Mouse (Mus musculus) myocyte (in vitro differentiated cells): ENCODE data around the gene Naip2.

Source experiments
- CEBPB ChIP-seq: IDR thresholded peaks from 2 replicates; pipeline ENCODE4 v1.6.1; 2011; ENCODE audit warnings: mild to moderate bottlenecking, moderate library complexity; ENCODE audit not compliant: poor library complexity, insufficient read depth, severe bottlenecking
- E2F4 ChIP-seq: IDR thresholded peaks from one replicate; pipeline ENCODE4 v1.6.1; 2011; ENCODE audit warnings: mild to moderate bottlenecking, control low read depth, moderate library complexity; ENCODE audit not compliant: insufficient read depth
- POLR2A ChIP-seq: IDR thresholded peaks from one replicate; pipeline ENCODE4 v1.6.1; 2011; ENCODE audit warnings: low read depth, mild to moderate bottlenecking, control low read depth, moderate library complexity; ENCODE audit not compliant: insufficient read length
- SRF ChIP-seq: IDR thresholded peaks from one replicate; pipeline ENCODE4 v1.6.1; 2011; ENCODE audit warnings: low read depth; ENCODE audit not compliant: control insufficient read depth, insufficient read length
- USF1 ChIP-seq: IDR thresholded peaks from one replicate; pipeline ENCODE4 v1.6.1; 2011; ENCODE audit warnings: low read depth, mild to moderate bottlenecking, control low read depth, moderate library complexity

- TF ChIP-seq USF1 = no peak
- no peak for TF ChIP-seq CEBPB
- TF ChIP-seq SRF = no peak
- TF ChIP-seq E2F4 = no peak
- TF ChIP-seq POLR2A = no peak
Measured at GRCm38 (mm10) chr13:100103052-100103658, 98.7 kb downstream of the Naip2 start.
